Mouse (Mus musculus) heart, postnatal 0 days (tissue): ENCODE measurements around the gene Nectin4.

Experiments
- CTCF ChIP-seq: IDR thresholded peaks from 2 replicates; pipeline ENCODE4 v1.5.1; 2016; ENCODE audit warnings: antibody characterized with exemption, control low read depth, low read depth
- EP300 ChIP-seq: IDR thresholded peaks from 2 replicates; pipeline ENCODE4 v1.6.1; 2016; ENCODE audit warnings: antibody characterized with exemption, low read depth

- TF ChIP-seq CTCF (no peak), EP300 (no peak)
These were observed 66.1 kb downstream of the Nectin4 start for GRCm38 (mm10) chr1:171435974-171436373.
